Mouse (Mus musculus) v-Abl transformed pro-B cells (cell line): ENCODE data around the gene Diras1.

Source experiments
- in situ Hi-C, 2 experiments: fragments of 400-800 bp; cut with MboI; formaldehyde crosslinking; loops; one replicate each; pipeline ENCODE4 v1.15.1; 2025; ENCODE audit not compliant: unreplicated experiment in 2 of 2

Diras1 gene

GRCm38 (mm10) chr10:81033586-81033985, 8.1 kb upstream of the Diras1 start:
- in situ Hi-C loops, result no loop called here

- in situ Hi-C loops, result no loop called here
Observed at GRCm38 (mm10) chr10:81029031-81029430, 3.6 kb upstream of the Diras1 start.

- in situ Hi-C loops, result no loop called here
Observed at GRCm38 (mm10) chr10:81028219-81028618, 2.8 kb upstream of the Diras1 start.

GRCm38 (mm10) chr10:81027331-81027730, 1.9 kb upstream of the Diras1 start:
- in situ Hi-C loops, result no loop called here

GRCm38 (mm10) chr10:81026857-81027256, 1.4 kb upstream of the Diras1 start:
- in situ Hi-C loops, result no loop called here

- in situ Hi-C loops, result no loop called here
Observed at GRCm38 (mm10) chr10:81025047-81025621, 328 bp downstream of the Diras1 start.

- in situ Hi-C loops, result no loop called here
Observed at GRCm38 (mm10) chr10:81024346-81024937, 1.0 kb downstream of the Diras1 start.

GRCm38 (mm10) chr10:81022744-81023143, 2.7 kb downstream of the Diras1 start:
- in situ Hi-C loops, result no loop called here

GRCm38 (mm10) chr10:81021547-81022110, 3.8 kb downstream of the Diras1 start:
- in situ Hi-C loops, result no loop called here

GRCm38 (mm10) chr10:81020207-81020606, 5.3 kb downstream of the Diras1 start:
- in situ Hi-C loops, result no loop called here

- in situ Hi-C loops, result no loop called here
Observed at GRCm38 (mm10) chr10:81019687-81020086, 5.8 kb downstream of the Diras1 start.

GRCm38 (mm10) chr10:81018326-81018725, 7.1 kb downstream of the Diras1 start:
- in situ Hi-C loops, result no loop called here

GRCm38 (mm10) chr10:81016645-81017044, 8.8 kb downstream of the Diras1 start:
- in situ Hi-C loops, result no loop called here

- in situ Hi-C loops, result no loop called here
Observed at GRCm38 (mm10) chr10:81015666-81016065, 9.8 kb downstream of the Diras1 start.

- in situ Hi-C loops, result no loop called here
Observed at GRCm38 (mm10) chr10:81014393-81015384, 10.8 kb downstream of the Diras1 start, which contains the start of gene Gng7. Gene Gng7 (minus strand): TSS chr10:81014945.

- in situ Hi-C loops, result no loop called here
Observed at GRCm38 (mm10) chr10:81010851-81011250, 14.6 kb downstream of the Diras1 start.

- in situ Hi-C loops, result no loop called here
Observed at GRCm38 (mm10) chr10:81007240-81007639, 18.2 kb downstream of the Diras1 start.

- in situ Hi-C loops, result no loop called here
Observed at GRCm38 (mm10) chr10:81006005-81006677, 19.3 kb downstream of the Diras1 start.

GRCm38 (mm10) chr10:81001161-81001560, 24.3 kb downstream of the Diras1 start:
- in situ Hi-C loops, result loop anchor here in 1 of 2 experiments (5.0 kb wide), 2 partner anchors 81 to 176 kb away; partner anchors contain the start of gene Eef2
